7 mouse cellular contexts compared by ENCODE assay signal in the genomic region with DNA sequence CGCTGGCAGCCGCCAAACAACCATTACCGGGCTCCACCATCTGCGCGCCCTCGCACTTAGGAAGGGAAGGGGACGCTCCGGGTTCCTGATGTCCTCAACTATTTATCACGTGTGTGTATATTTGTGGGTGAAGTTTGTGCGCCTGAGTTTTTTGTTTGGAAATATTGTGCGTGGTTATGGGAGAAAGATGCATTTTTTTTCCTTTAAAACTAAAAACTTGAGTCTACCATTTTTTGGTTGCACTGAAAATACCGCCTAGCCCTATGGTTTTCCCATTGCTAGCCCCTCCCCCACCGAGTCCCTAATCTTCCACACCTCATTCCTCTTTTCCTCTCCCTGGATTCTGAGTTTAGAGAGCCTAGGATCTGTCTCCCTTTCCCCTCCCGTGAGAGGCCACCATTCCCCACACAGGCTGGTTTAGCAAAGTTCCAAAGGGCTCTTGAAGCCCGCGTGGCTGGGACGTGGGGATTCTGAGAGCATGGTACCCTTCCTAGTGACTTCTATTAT. TPM values are rescaled to one million over a fixed set of nuclear protein-coding genes. Genes with fewer than 3 reads are reported as not detected.
DNase-seq lines count a peak whose midpoint lies in the region; ATAC-seq and TF ChIP-seq lines count a peak whose summit lies in the region.

No protein-coding gene starts in this region.

- no peak for TF ChIP-seq CTCF in thymus, adult 2 months (IDR thresholded peaks at IDR 0.05; ENCODE audit: borderline replicate concordance, control insufficient read depth, extremely low read depth, insufficient read depth, low read length, poor library complexity)

- peak overlapping the region; percentile 54 for H3K4me3 ChIP-seq in thymus, adult 2 months (ENCODE audit: control insufficient read depth, insufficient read depth, low read length)
- H3K4me3 ChIP-seq in forebrain, embryonic 11.5 days (ENCODE audit: low read depth, low read length), result peak overlapping the region; percentile 88
- H3K4me3 ChIP-seq in liver, embryonic 11.5 days (ENCODE audit: low read depth, low read length), result peak overlapping the region; percentile 65

- peak overlapping the region; percentile 73 for H3K4me2 ChIP-seq in forebrain, embryonic 11.5 days (ENCODE audit: low read depth, low read length, severe bottlenecking)
- H3K4me2 ChIP-seq in liver, embryonic 11.5 days, result peak overlapping the region; percentile 96

- no peak overlapping the region for H3K27ac ChIP-seq in thymus, adult 2 months (ENCODE audit: control insufficient read depth, insufficient read depth, low read length)
- H3K27ac ChIP-seq in forebrain, embryonic 11.5 days (ENCODE audit: low read depth, low read length), result peak overlapping the region; percentile 96
- peak overlapping the region; percentile 93 for H3K27ac ChIP-seq in liver, embryonic 11.5 days (ENCODE audit: low read depth, low read length)

- peak overlapping the region; percentile 93 for H3K9ac ChIP-seq in forebrain, embryonic 11.5 days (ENCODE audit: low read length)
- peak overlapping the region; percentile 78 for H3K9ac ChIP-seq in liver, embryonic 11.5 days (ENCODE audit: low read depth, low read length)

- H3K9me3 ChIP-seq in forebrain, embryonic 11.5 days (ENCODE audit: control insufficient read depth, low read length), result no peaks in the 10 kb centered on the region
- H3K9me3 ChIP-seq in liver, embryonic 11.5 days (ENCODE audit: control insufficient read depth, low read length), result no peaks in the 10 kb centered on the region

- no peaks in the 10 kb centered on the region for H3K27me3 ChIP-seq in thymus, adult 2 months (ENCODE audit: control insufficient read depth, insufficient read depth, low read length)
- no peaks in the 10 kb centered on the region for H3K27me3 ChIP-seq in forebrain, embryonic 11.5 days (ENCODE audit: control insufficient read depth, insufficient read depth, low read length)
- peaks cover 76% of the 10 kb centered on the region for H3K27me3 ChIP-seq in liver, embryonic 11.5 days (replicated peaks; ENCODE audit: control insufficient read depth, insufficient read depth, low read length)

- 6% methylated on average over 17 of the region's 17 CpGs for WGBS in thymus, adult 2 months
- WGBS in forebrain, embryonic 11.5 days, result under 1% methylated on average over 17 of the region's 17 CpGs
- WGBS in liver, embryonic 11.5 days, result 2% methylated on average over 17 of the region's 17 CpGs

- TF ChIP-seq POLR2A in thymus, adult 2 months (IDR thresholded peaks at IDR 0.05; ENCODE audit: control insufficient read depth, extremely low read depth, insufficient read depth, low read length, poor library complexity), result no peak

- no peaks in the 10 kb centered on the region for H3K36me3 ChIP-seq in thymus, adult 2 months (ENCODE audit: control insufficient read depth, insufficient read depth, low read length)
- H3K36me3 ChIP-seq in forebrain, embryonic 11.5 days (ENCODE audit: control insufficient read depth, insufficient read depth, low read length), result peaks cover 2% of the 10 kb centered on the region; the same call in 1 of the 2 replicates
- no peaks in the 10 kb centered on the region for H3K36me3 ChIP-seq in liver, embryonic 11.5 days (ENCODE audit: control insufficient read depth, insufficient read depth, low read length)

- no peak for ATAC-seq in forebrain, embryonic 11.5 days (replicated peaks; ENCODE audit: low FRiP score)
- no peak for ATAC-seq in liver, embryonic 11.5 days (replicated peaks; ENCODE audit: low FRiP score)

- DNase-seq in thymus, adult 2 months, result no peak
- DNase-seq in thymus, postnatal 25 days, result no peak
- no peak for DNase-seq in forebrain, embryonic 11.5 days (ENCODE audit: low spot score)
- DNase-seq in liver, embryonic 11.5 days (ENCODE audit: low spot score), result no peak
- no peak for DNase-seq in adrenal gland, postnatal 36 days
- DNase-seq in spleen, adult 18-20 months, result no peak
- DNase-seq in right cerebral cortex, postnatal 4 days, result no peak

- peaks cover 36% of the 10 kb centered on the region for H3K4me1 ChIP-seq in thymus, adult 2 months (replicated peaks; ENCODE audit: control insufficient read depth, insufficient read depth, low read length)
- peaks cover 42% of the 10 kb centered on the region for H3K4me1 ChIP-seq in forebrain, embryonic 11.5 days (replicated peaks; ENCODE audit: control insufficient read depth, insufficient read depth, low read length)
- peaks cover 28% of the 10 kb centered on the region for H3K4me1 ChIP-seq in liver, embryonic 11.5 days (replicated peaks; ENCODE audit: control insufficient read depth, insufficient read depth, low read length)

RNA-seq across cellular contexts. Expression of gene Nrarp, which starts 1.4 kb away (rescaled TPM):
- 13.7 and 16.9 TPM in 2 replicates for polyA plus RNA-seq in thymus, adult 2 months (2012; rRNA removed)
- polyA plus RNA-seq in forebrain, embryonic 11.5 days (2014; fragmentation: Nextera tagmentation; extraction: Ambion mirVana), result 63.6 and 72.1 TPM in 2 replicates
- polyA plus RNA-seq in liver, embryonic 11.5 days (2014; fragmentation: Nextera tagmentation; extraction: Ambion mirVana), result 6.5 and 7.6 TPM in 2 replicates
- total RNA-seq in adrenal gland, postnatal 36 days (2021), result 1 to 10 TPM; 2.1 to 2.3 TPM

RNA-seq across cellular contexts. Expression of gene Tor4a, which starts 14.7 kb away (rescaled TPM):
- polyA plus RNA-seq in thymus, adult 2 months (2012; rRNA removed), result 90.6 and 94.7 TPM in 2 replicates
- 1.3 and 1.5 TPM in 2 replicates for polyA plus RNA-seq in forebrain, embryonic 11.5 days (2014; fragmentation: Nextera tagmentation; extraction: Ambion mirVana)
- 12.1 and 13.1 TPM in 2 replicates for polyA plus RNA-seq in liver, embryonic 11.5 days (2014; fragmentation: Nextera tagmentation; extraction: Ambion mirVana)
- total RNA-seq in adrenal gland, postnatal 36 days (2021), result 10 to 100 TPM; 14.0 to 24.8 TPM

RNA-seq across cellular contexts. Expression of gene Nelfb, which starts 29.3 kb away (rescaled TPM):
- polyA plus RNA-seq in thymus, adult 2 months (2012; rRNA removed), result 105 and 115 TPM in 2 replicates
- polyA plus RNA-seq in forebrain, embryonic 11.5 days (2014; fragmentation: Nextera tagmentation; extraction: Ambion mirVana), result 110 TPM in 2 replicates
- polyA plus RNA-seq in liver, embryonic 11.5 days (2014; fragmentation: Nextera tagmentation; extraction: Ambion mirVana), result 85.3 and 86.3 TPM in 2 replicates
- total RNA-seq in adrenal gland, postnatal 36 days (2021), result 10 to 100 TPM; 54.8 to 57.2 TPM

RNA-seq across cellular contexts. Expression of gene Stpg3, which starts 32.5 kb away (rescaled TPM):
- polyA plus RNA-seq in thymus, adult 2 months (2012; rRNA removed), result 0.12 TPM in 1 of 2 replicates, not detected in the other
- not detected in 2 replicates for polyA plus RNA-seq in forebrain, embryonic 11.5 days (2014; fragmentation: Nextera tagmentation; extraction: Ambion mirVana)
- 0.29 TPM in 1 of 2 replicates, not detected in the other for polyA plus RNA-seq in liver, embryonic 11.5 days (2014; fragmentation: Nextera tagmentation; extraction: Ambion mirVana)
- not detected for total RNA-seq in adrenal gland, postnatal 36 days (2021)

RNA-seq across cellular contexts. Expression of gene Fam166a, which starts 36.6 kb away (rescaled TPM):
- polyA plus RNA-seq in thymus, adult 2 months (2012; rRNA removed), result 0.11 and 0.12 TPM in 2 replicates
- polyA plus RNA-seq in forebrain, embryonic 11.5 days (2014; fragmentation: Nextera tagmentation; extraction: Ambion mirVana), result 0.88 and 1.3 TPM in 2 replicates
- polyA plus RNA-seq in liver, embryonic 11.5 days (2014; fragmentation: Nextera tagmentation; extraction: Ambion mirVana), result 0.45 TPM in 2 replicates
- not detected for total RNA-seq in adrenal gland, postnatal 36 days (2021)
